Mouse (Mus musculus) spleen, adult 2 months (tissue): ENCODE results near the gene Snd1. TPM values are rescaled to one million over a fixed set of nuclear protein-coding genes. Genes with fewer than 3 reads are reported as not detected.

Experiments
- DNase-seq, 2 experiments: peaks; one replicate each; pipeline versions ENCODE4 v3.0.0 to v3.0.0-alpha.2; 2012 to 2021; ENCODE audit warnings: low spot score in 2 of 2, low read depth in 1 of 2
- H3K27ac ChIP-seq: fragments of 200-500 bp; 2 replicates; pipeline ENCODE4 v1.5.1; 2012; ENCODE audit warnings: low read length, inconsistent platforms; ENCODE audit not compliant: insufficient read depth
- H3K27me3 ChIP-seq: fragments of 200-500 bp; 2 replicates; pipeline ENCODE4 v1.6.1; 2012; ENCODE audit warnings: mild to moderate bottlenecking, moderate library complexity, low read length, inconsistent platforms; ENCODE audit not compliant: control insufficient read depth, insufficient read depth
- H3K36me3 ChIP-seq: fragments of 200-500 bp; 2 replicates; pipeline ENCODE4 v1.6.1; 2012; ENCODE audit warnings: mild to moderate bottlenecking, low read length, inconsistent platforms; ENCODE audit not compliant: control insufficient read depth, insufficient read depth
- H3K4me1 ChIP-seq: fragments of 200-500 bp; 2 replicates; pipeline ENCODE4 v1.6.1; 2011; ENCODE audit warnings: inconsistent platforms; ENCODE audit not compliant: control insufficient read depth, insufficient read depth, insufficient read length
- H3K4me3 ChIP-seq: fragments of 200-500 bp; 2 replicates; pipeline ENCODE4 v1.5.1; 2011; ENCODE audit warnings: mild to moderate bottlenecking, inconsistent platforms; ENCODE audit not compliant: insufficient read depth, insufficient read length; ENCODE audit errors: extremely low read depth
- CTCF ChIP-seq: fragments of 200-500 bp; IDR thresholded peaks from 2 replicates; pipeline ENCODE4 v1.5.1; 2011; ENCODE audit warnings: mild to moderate bottlenecking, inconsistent platforms; ENCODE audit not compliant: insufficient read depth, insufficient read length, insufficient replicate concordance; ENCODE audit errors: extremely low read depth
- POLR2A ChIP-seq: fragments of 200-500 bp; IDR thresholded peaks from 2 replicates; pipeline ENCODE4 v1.6.1; 2011; ENCODE audit warnings: low read depth, low read length, inconsistent platforms
- WGBS: fragments of 180-500 bp; shearing (Covaris S2); methylation state at CpG from one replicate; pipeline ENCODE4 v1.1.7; 2018; 5-methylcytosine and 5-hydroxymethylcytosine counted together
- polyA plus RNA-seq: library from polyadenylated mRNA; depleted of rRNA; stranded (reverse); fragments of >200 nt; gene quantifications from 2 replicates; pipeline ENCODE4 v1.2.3, GENCODE M21; 2012

Snd1 gene
- polyA plus RNA-seq, 1 experiment, result 55.0 TPM

DNA sequence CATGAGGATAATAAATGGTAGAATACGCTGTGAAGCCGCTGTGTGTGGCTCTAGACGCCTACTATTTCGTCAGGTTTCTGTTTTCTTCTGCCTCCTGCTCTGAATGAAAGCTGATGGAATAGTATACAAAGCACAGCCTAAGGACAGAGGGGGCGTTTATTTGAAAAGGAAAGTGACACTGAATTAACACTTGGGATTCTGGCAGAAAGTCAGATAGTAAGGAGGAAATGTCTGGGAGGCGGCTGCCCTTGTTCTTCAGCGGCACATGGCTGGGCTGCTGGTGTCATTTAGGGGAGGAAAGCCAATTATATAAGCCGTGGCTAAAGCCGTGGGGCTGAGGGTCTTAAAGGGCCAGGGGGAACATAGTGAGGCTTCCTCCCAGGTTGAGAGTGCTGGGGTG is 320.4 kb downstream of the Snd1 start:
- Histone ChIP-seq H3K4me3 (no peak overlapping the region), H3K4me1 (no peaks in the 10 kb centered on the region), H3K27me3 (no peaks in the 10 kb centered on the region), H3K36me3 (peaks cover 7% of the 10 kb centered on the region), H3K27ac (no peak overlapping the region)
- no peak for DNase-seq
- no peak for TF ChIP-seq POLR2A
- TF ChIP-seq CTCF, result no peak
- 87% methylated on average over 9 of the region's 9 CpGs for WGBS

DNA sequence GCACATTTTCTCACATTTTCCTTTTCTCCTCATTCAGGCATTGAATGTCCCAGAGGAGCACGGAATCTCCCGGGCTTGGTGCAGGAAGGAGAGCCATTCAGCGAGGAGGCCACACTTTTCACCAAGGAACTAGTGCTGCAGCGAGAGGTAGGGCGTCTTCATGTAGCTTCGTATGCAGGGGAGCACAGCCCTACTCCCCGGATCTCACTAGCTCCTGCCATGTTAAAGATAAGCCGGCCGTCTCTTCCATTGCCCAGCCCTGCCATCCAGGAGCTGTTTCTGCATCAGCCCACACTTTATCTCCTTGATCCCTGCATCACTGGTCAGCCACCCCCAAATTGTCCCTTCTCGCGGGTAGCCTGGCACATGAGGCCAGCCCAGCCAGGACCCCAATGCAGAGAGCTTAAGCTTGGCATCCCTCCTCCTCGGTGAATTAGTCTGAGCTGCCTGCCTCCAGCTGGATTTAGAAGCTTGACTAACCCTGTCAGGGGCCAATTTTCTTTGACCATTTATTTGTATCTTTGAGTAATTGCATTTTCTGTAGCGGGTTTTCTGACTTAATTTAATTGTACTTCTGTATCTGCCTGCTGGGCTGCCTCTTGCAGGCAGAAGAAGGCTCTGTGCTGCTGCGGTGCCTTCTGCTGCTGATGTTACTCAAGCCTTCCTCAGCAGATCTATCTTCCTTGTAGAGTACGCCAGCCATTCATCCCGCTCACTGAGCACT is 321.0 kb downstream of the Snd1 start:
- Histone ChIP-seq H3K27ac (no peak overlapping the region), H3K36me3 (peaks cover 7% of the 10 kb centered on the region), H3K4me1 (no peaks in the 10 kb centered on the region), H3K27me3 (no peaks in the 10 kb centered on the region), H3K4me3 (no peak overlapping the region)
- DNase-seq, result no peak
- WGBS, result 95% methylated on average over 16 of the region's 16 CpGs
- no peak for TF ChIP-seq CTCF
- TF ChIP-seq POLR2A, result no peak

DNA sequence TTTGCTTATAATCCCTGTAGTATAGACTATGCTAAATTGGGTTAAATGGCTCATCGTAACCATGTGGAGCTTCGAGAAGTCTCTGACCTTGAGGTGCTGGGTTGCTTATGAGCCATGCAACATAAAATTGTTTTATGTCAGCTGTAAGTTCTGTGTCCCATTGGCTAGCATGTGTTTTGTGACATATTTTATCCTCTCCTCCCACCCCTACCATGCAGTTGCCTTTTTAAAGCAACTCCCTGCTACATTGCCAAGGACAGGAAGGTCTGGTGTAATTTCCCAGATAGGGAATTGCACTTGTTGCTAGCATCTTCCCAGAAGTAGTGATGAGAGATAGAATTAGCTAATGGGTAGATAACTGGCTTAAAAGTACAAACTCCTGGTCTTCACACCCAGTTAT is 324.9 kb downstream of the Snd1 start:
- no peak for DNase-seq
- no peaks in the 10 kb centered on the region for H3K4me1 ChIP-seq
- TF ChIP-seq POLR2A (no peak), CTCF (no peak)
- peaks cover 6% of the 10 kb centered on the region; the same call in 1 of the 2 replicates for H3K36me3 ChIP-seq
- 98% methylated on average over 2 of the region's 2 CpGs for WGBS
- H3K27me3 ChIP-seq, result no peaks in the 10 kb centered on the region
- no peak overlapping the region for H3K27ac ChIP-seq
- no peak overlapping the region for H3K4me3 ChIP-seq

DNA sequence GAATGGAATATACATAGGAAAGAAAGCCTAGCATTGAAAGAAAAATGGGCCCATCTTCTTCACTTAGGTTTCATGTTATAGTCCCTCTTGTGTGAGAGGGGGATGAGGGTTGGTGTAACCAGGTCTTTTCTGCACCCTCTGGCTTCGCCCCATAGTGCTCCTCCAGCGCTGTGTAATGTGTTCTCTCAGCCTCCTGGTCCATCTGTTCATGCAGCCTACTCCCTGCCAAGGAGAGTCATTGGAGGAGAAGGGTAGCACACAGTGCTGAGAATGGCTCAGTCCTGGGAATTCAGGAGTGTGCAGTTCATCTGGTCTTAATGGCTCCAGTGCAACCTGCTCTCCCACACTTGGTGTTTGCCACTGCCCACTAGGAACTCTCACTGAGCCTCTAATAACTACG is 326.0 kb downstream of the Snd1 start:
- no peak overlapping the region for H3K27ac ChIP-seq
- DNase-seq, result no peak
- no peak for TF ChIP-seq CTCF
- TF ChIP-seq POLR2A, result no peak
- WGBS, result 89% methylated on average over 3 of the region's 3 CpGs
- no peak overlapping the region for H3K4me3 ChIP-seq
- H3K27me3 ChIP-seq, result no peaks in the 10 kb centered on the region
- H3K36me3 ChIP-seq, result peaks cover 3% of the 10 kb centered on the region; the same call in 1 of the 2 replicates
- no peaks in the 10 kb centered on the region for H3K4me1 ChIP-seq

DNA sequence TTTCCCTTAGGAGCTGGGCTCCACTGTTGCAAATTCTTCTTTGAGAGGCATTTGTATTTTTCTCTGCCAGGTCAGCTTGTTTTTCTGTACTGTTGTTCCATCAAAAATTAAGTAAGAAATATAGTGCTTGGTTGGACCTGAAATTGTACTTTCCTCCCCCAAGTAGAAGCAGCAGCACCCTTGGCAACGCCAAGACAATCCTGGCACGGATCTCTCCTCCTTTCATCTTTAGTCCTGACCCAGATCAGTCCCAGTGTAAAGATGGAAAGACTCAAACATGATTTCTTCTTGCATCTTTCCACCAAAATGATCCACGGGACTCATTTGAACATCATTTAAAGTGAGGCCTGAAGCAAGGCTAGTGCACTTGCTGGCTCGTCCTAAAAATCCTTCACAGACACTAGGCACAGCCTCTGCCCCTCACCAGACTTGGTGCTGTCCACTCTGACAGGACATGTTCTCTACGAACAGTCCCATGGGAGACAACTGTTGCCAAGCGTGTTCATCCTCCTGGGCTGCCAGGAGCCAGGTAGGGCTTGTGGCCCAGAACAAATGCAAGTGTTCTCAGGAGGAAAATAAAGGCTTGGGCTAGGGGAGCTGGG is 328.8 kb downstream of the Snd1 start:
- DNase-seq, result no peak
- TF ChIP-seq CTCF (no peak), POLR2A (no peak)
- Histone ChIP-seq H3K36me3 (no peaks in the 10 kb centered on the region; the same call in 1 of the 2 replicates), H3K4me3 (no peak overlapping the region), H3K27me3 (no peaks in the 10 kb centered on the region), H3K4me1 (no peaks in the 10 kb centered on the region), H3K27ac (no peak overlapping the region)
- WGBS, result 89% methylated on average over 6 of the region's 6 CpGs

DNA sequence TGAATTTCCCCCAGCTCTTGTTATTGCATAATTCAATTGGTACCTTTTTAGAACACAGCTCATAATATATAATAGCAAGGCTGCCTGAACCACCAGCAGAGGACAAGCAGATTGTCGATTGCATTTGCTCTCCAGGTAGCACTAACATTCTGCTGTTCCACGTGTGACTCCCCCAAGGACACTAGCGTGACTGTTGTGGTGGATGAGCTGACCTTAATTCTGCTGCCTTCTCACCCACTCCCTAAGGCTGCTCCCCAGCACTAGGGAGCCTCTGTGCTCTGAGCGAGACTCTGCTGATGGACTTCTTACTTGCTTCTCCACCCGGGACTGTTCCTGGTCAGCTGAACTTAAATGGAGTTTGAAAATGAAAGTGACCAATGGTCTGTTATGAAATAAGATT is 329.8 kb downstream of the Snd1 start:
- H3K4me1 ChIP-seq, result no peaks in the 10 kb centered on the region
- WGBS, result 90% methylated on average over 5 of the region's 5 CpGs
- no peaks in the 10 kb centered on the region; the same call in 1 of the 2 replicates for H3K36me3 ChIP-seq

DNA sequence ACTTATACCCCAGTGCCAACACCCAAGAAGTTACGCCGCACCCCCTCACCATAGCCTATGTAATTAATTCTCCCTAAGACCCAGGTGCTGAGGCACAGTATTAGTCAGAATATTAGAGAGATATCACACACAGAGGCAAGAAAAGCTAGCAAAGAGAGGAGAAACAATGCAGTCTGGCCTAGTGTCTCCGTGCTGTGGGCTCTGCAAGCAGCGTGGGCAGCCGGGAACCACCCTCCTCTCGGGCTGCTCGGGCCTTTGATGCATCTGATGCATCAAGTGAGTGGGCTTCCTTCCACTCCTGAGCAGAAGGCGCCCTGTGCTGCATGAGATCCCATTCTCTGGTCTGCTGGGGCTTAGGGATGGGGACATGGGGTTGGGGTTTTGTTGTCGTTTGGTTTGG is 338.1 kb downstream of the Snd1 start:
- DNase-seq, result no peak
- Histone ChIP-seq H3K4me1 (no peaks in the 10 kb centered on the region), H3K27ac (no peak overlapping the region), H3K27me3 (no peaks in the 10 kb centered on the region), H3K36me3 (no peaks in the 10 kb centered on the region), H3K4me3 (no peak overlapping the region)
- TF ChIP-seq CTCF, result no peak
- 91% methylated on average over 9 of the region's 9 CpGs for WGBS

More for the DNA sequence above, 329.8 kb downstream of the Snd1 start:
- TF ChIP-seq POLR2A (no peak), CTCF (no peak)
- Histone ChIP-seq H3K27ac (no peak overlapping the region), H3K4me3 (no peak overlapping the region), H3K27me3 (no peaks in the 10 kb centered on the region)
- no peak for DNase-seq
